In the genomic region with DNA sequence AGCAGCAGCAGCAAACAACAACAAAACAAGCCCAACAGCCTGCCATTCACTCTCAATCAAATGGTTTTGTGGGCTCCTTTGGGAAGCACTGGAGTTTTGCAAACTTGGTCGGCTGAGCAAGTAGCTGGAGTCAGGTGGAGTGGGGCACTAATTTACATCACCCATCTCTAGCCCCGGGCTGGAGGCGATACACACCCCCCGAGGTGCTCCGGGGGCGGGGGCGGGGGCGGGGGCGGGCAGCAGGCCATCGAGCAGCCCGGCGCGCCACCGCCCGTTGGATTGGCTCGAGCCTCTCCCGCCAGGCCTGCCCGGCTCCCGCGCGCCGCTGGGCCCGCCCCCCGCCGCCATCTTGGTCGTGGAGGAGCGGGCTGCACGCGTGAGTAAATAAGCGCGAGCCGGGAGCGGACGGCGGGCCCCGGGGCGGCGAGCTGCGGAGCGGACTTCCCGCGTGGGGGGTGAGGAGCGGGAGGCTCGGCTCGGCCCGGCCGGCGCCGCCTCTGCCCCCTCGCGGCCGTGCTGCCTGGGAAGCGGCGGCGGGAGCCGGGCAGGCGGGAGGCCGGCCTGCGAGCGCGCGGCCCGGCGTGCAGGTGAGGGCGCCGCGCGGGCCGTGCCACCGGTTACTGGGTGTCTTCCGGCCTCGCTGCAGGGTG, we compare ENCODE assay signal across 8 mouse cellular contexts. TPM values are rescaled to one million over a fixed set of nuclear protein-coding genes. Genes with fewer than 3 reads are reported as not detected.
DNase-seq lines count a peak whose midpoint lies in the region; ATAC-seq and TF ChIP-seq lines count a peak whose summit lies in the region.

A gene (plus strand): TSS at position 342 of the 650 bp plus-strand sequence.

- no peaks in the 10 kb centered on the region; the same call in none of the 2 replicates for H3K4me1 ChIP-seq in bone marrow, adult 2 months (ENCODE audit: control insufficient read depth, insufficient read depth, low read length)
- 0 out of 2 replicates have a peak, but pooled peaks cover 10% of the 10 kb centered on the region for H3K4me1 ChIP-seq in embryonic facial prominence, embryonic 15.5 days
- peaks cover 4% of the 10 kb centered on the region; the same call in 1 of the 2 replicates for H3K4me1 ChIP-seq in kidney, embryonic 14.5 days (ENCODE audit: control insufficient read depth, insufficient read depth, low read length)
- H3K4me1 ChIP-seq in limb, embryonic 14.5 days (ENCODE audit: control insufficient read depth, insufficient read depth, low read length), result peaks cover 9% of the 10 kb centered on the region; the same call in 1 of the 2 replicates
- H3K4me1 ChIP-seq in midbrain, embryonic 16.5 days (ENCODE audit: control insufficient read depth, insufficient read depth, low read length), result peaks cover 14% of the 10 kb centered on the region
- H3K4me1 ChIP-seq in spleen, adult 2 months (ENCODE audit: control insufficient read depth, insufficient read depth, insufficient read length), result no peaks in the 10 kb centered on the region

- H3K9me3 ChIP-seq in embryonic facial prominence, embryonic 15.5 days (replicated peaks), result no peaks in the 10 kb centered on the region
- H3K9me3 ChIP-seq in kidney, embryonic 14.5 days (ENCODE audit: control insufficient read depth, low read length), result no peaks in the 10 kb centered on the region
- H3K9me3 ChIP-seq in limb, embryonic 14.5 days (ENCODE audit: control insufficient read depth, low read length), result no peaks in the 10 kb centered on the region
- no peaks in the 10 kb centered on the region for H3K9me3 ChIP-seq in midbrain, embryonic 16.5 days (replicated peaks; ENCODE audit: control insufficient read depth, low read length, poor library complexity, severe bottlenecking)

- H3K4me2 ChIP-seq in embryonic facial prominence, embryonic 15.5 days (replicated peaks), result peak within 1 kb of the TSS; percentile 56
- H3K4me2 ChIP-seq in kidney, embryonic 14.5 days (replicated peaks; ENCODE audit: low read depth, low read length), result peak within 1 kb of the TSS; percentile 47
- H3K4me2 ChIP-seq in limb, embryonic 14.5 days (replicated peaks; ENCODE audit: low read depth, low read length, severe bottlenecking), result peak within 1 kb of the TSS; percentile 60
- peak within 1 kb of the TSS; percentile 84 for H3K4me2 ChIP-seq in midbrain, embryonic 16.5 days (ENCODE audit: low read length)

- peaks cover 17% of the 10 kb centered on the region for H3K36me3 ChIP-seq in embryonic facial prominence, embryonic 15.5 days
- peaks cover 27% of the 10 kb centered on the region for H3K36me3 ChIP-seq in kidney, embryonic 14.5 days (ENCODE audit: control insufficient read depth, insufficient read depth, low read length)
- peaks cover 22% of the 10 kb centered on the region for H3K36me3 ChIP-seq in limb, embryonic 14.5 days (ENCODE audit: control insufficient read depth, insufficient read depth, low read length)
- peaks cover 2% of the 10 kb centered on the region; the same call in 1 of the 2 replicates for H3K36me3 ChIP-seq in midbrain, embryonic 16.5 days (ENCODE audit: control insufficient read depth, insufficient read depth, low read length)
- peaks cover 3% of the 10 kb centered on the region for H3K36me3 ChIP-seq in spleen, adult 2 months (ENCODE audit: control insufficient read depth, insufficient read depth, low read length)

- ATAC-seq in embryonic facial prominence, embryonic 15.5 days (ENCODE audit: insufficient number of reproducible peaks, low FRiP score, low TSS enrichment, low read depth), result peak; percentile 95
- ATAC-seq in kidney, embryonic 14.5 days (ENCODE audit: low FRiP score, low TSS enrichment), result peak; percentile 97
- peak; percentile 95 for ATAC-seq in limb, embryonic 14.5 days (ENCODE audit: low FRiP score, low read depth)
- peak; percentile 97 for ATAC-seq in midbrain, embryonic 16.5 days

- peak within 1 kb of the TSS; percentile 95 for H3K9ac ChIP-seq in embryonic facial prominence, embryonic 15.5 days
- H3K9ac ChIP-seq in kidney, embryonic 14.5 days (ENCODE audit: low read depth, low read length), result peak within 1 kb of the TSS; percentile 93
- peak within 1 kb of the TSS; percentile 91 for H3K9ac ChIP-seq in limb, embryonic 14.5 days (ENCODE audit: low read depth, low read length, severe bottlenecking)
- peak within 1 kb of the TSS; percentile 88 for H3K9ac ChIP-seq in midbrain, embryonic 16.5 days (ENCODE audit: low read depth, low read length)

- no peak for TF ChIP-seq CTCF in bone marrow, adult 2 months (IDR thresholded peaks at IDR 0.05; ENCODE audit: control insufficient read depth, insufficient read depth, low read length)
- no peak for TF ChIP-seq CTCF in spleen, adult 2 months (IDR thresholded peaks at IDR 0.05; ENCODE audit: extremely low read depth, insufficient read depth, insufficient read length, insufficient replicate concordance)

- TF ChIP-seq POLR2A in bone marrow, adult 2 months (IDR thresholded peaks at IDR 0.05; ENCODE audit: borderline replicate concordance, control insufficient read depth, low read depth, low read length), result peak; percentile 25; the same call in 1 of the 2 replicates
- TF ChIP-seq POLR2A in limb, embryonic 14.5 days (IDR thresholded peaks at IDR 0.05; ENCODE audit: borderline replicate concordance, extremely low read depth, insufficient read depth, insufficient read length), result no peak
- no peak for TF ChIP-seq POLR2A in spleen, adult 2 months (IDR thresholded peaks at IDR 0.05; ENCODE audit: low read depth, low read length)

- H3K27ac ChIP-seq in bone marrow, adult 2 months (ENCODE audit: control insufficient read depth, insufficient read depth, low read depth, low read length, poor library complexity), result peak within 1 kb of the TSS; percentile 75; the same call in 1 of the 2 replicates
- peak within 1 kb of the TSS; percentile 90 for H3K27ac ChIP-seq in embryonic facial prominence, embryonic 15.5 days (replicated peaks)
- peak within 1 kb of the TSS; percentile 89 for H3K27ac ChIP-seq in kidney, embryonic 14.5 days (ENCODE audit: low read depth, low read length)
- H3K27ac ChIP-seq in limb, embryonic 14.5 days (replicated peaks; ENCODE audit: low read depth, low read length), result peak within 1 kb of the TSS; percentile 87
- H3K27ac ChIP-seq in midbrain, embryonic 16.5 days (ENCODE audit: low read length), result peak within 1 kb of the TSS; percentile 81
- H3K27ac ChIP-seq in spleen, adult 2 months (ENCODE audit: insufficient read depth, low read length), result peak within 1 kb of the TSS; percentile 66

- DNase-seq in 416B (ENCODE audit: low read depth), result peak; percentile 70
- peak; percentile 76 to 81 for DNase-seq in heart, adult 9 months (ENCODE audit: low spot score in 2 of 2)
- peak; percentile 82 for DNase-seq in limb, embryonic 14.5 days (ENCODE audit: low spot score)
- DNase-seq in spleen, adult 2 months (ENCODE audit: low read depth in 1 of 2, low spot score in 2 of 2), result peak; percentile 25 to 79

- under 1% methylated on average over 69 of the region's 72 CpGs for WGBS in bone marrow, adult 2 months
- WGBS in embryonic facial prominence, embryonic 15.5 days, result under 1% methylated on average over 62 of the region's 72 CpGs
- under 1% methylated on average over 65 of the region's 72 CpGs for WGBS in kidney, embryonic 14.5 days
- WGBS in limb, embryonic 14.5 days, result under 1% methylated on average over 52 of the region's 72 CpGs
- WGBS in midbrain, embryonic 16.5 days, result 0% methylated on average over 20 of the region's 72 CpGs
- WGBS in spleen, adult 2 months, result under 1% methylated on average over 50 of the region's 72 CpGs

- H3K4me3 ChIP-seq in bone marrow, adult 2 months (replicated peaks; ENCODE audit: control insufficient read depth, low read depth, low read length), result peak within 1 kb of the TSS; percentile 64
- H3K4me3 ChIP-seq in embryonic facial prominence, embryonic 15.5 days (replicated peaks), result peak within 1 kb of the TSS; percentile 97
- peak within 1 kb of the TSS; percentile 90 for H3K4me3 ChIP-seq in kidney, embryonic 14.5 days (ENCODE audit: low read length)
- peak within 1 kb of the TSS; percentile 100 for H3K4me3 ChIP-seq in limb, embryonic 14.5 days (replicated peaks; ENCODE audit: low read length)
- H3K4me3 ChIP-seq in midbrain, embryonic 16.5 days (ENCODE audit: low read depth, low read length), result peak within 1 kb of the TSS; percentile 99
- peak within 1 kb of the TSS; percentile 92 for H3K4me3 ChIP-seq in spleen, adult 2 months (ENCODE audit: extremely low read depth, insufficient read depth, insufficient read length)

- H3K27me3 ChIP-seq in embryonic facial prominence, embryonic 15.5 days, result no peaks in the 10 kb centered on the region
- no peaks in the 10 kb centered on the region for H3K27me3 ChIP-seq in kidney, embryonic 14.5 days (ENCODE audit: control insufficient read depth, insufficient read depth, low read length)
- H3K27me3 ChIP-seq in limb, embryonic 14.5 days (ENCODE audit: control insufficient read depth, insufficient read depth, low read length), result no peaks in the 10 kb centered on the region
- H3K27me3 ChIP-seq in midbrain, embryonic 16.5 days (ENCODE audit: control insufficient read depth, insufficient read depth, low read depth, low read length), result no peaks in the 10 kb centered on the region
- H3K27me3 ChIP-seq in spleen, adult 2 months (ENCODE audit: control insufficient read depth, insufficient read depth, low read length), result no peaks in the 10 kb centered on the region

RNA-seq across cellular contexts. Expression of the gene that starts here (rescaled TPM):
- 11.0 and 15.2 TPM in 2 replicates for polyA plus RNA-seq in bone marrow, adult 2 months (2011; ENCODE audit: insufficient read depth, insufficient read length, low replicate concordance, missing spikeins)
- polyA plus RNA-seq in embryonic facial prominence, embryonic 15.5 days (2015; fragmentation: Nextera tagmentation; extraction: Ambion mirVana), result 28.9 and 34.7 TPM in 2 replicates
- polyA plus RNA-seq in kidney, embryonic 14.5 days (2014; fragmentation: Nextera tagmentation; extraction: Ambion mirVana), result 53.5 and 64.2 TPM in 2 replicates
- 21.3 and 25.6 TPM in 2 replicates for polyA plus RNA-seq in limb, embryonic 14.5 days (2012; rRNA removed)
- polyA plus RNA-seq in limb, embryonic 14.5 days (2014; fragmentation: Nextera tagmentation; extraction: Ambion mirVana), result 45.2 and 51.1 TPM in 2 replicates
- 18.2 and 19.3 TPM in 2 replicates for polyA plus RNA-seq in midbrain, embryonic 16.5 days (2015; fragmentation: Nextera tagmentation; extraction: Ambion mirVana)
- 0.85 and 0.86 TPM in 2 replicates for polyA plus RNA-seq in spleen, adult 2 months (2012; rRNA removed)

Comparison
In these comparisons a context has a peak if more than half of its experiments do, and no peak if none do; other contexts are left out.
1. Peak in every context shown above with its lines: DNase-seq, ATAC-seq, H3K4me3 ChIP-seq and H3K27ac ChIP-seq.
2. Peak in DNase-seq, H3K4me3 ChIP-seq and H3K27ac ChIP-seq in spleen, adult 2 months; RNA of the gene not detected or under 1 TPM.